Mouse (Mus musculus) cerebellum, adult 18-20 months (tissue): Measurements from ENCODE around the gene Scn4a.
"Not testable (repeated sequence)": the region's sequence is repeated elsewhere in the genome, so short reads cannot be mapped to it uniquely, and the experiment has no call there.

Experiments
- DNase-seq, 2 experiments: peaks; one replicate each; pipeline ENCODE4 v3.0.0; 2021

The Scn4a gene

GRCm38 (mm10) chr11:106353188-106353587, at the start of gene Scn4a:
TSS of gene Scn4a (minus strand) at chr11:106353288.
- no peak for DNase-seq

GRCm38 (mm10) chr11:106398481-106398880, 45.4 kb upstream of the Scn4a start:
- no peak for DNase-seq

GRCm38 (mm10) chr11:106397656-106398055, 44.6 kb upstream of the Scn4a start:
- peak; percentile 29 to 42 for DNase-seq

- DNase-seq: not testable (repeated sequence)
Observed at GRCm38 (mm10) chr11:106394055-106394454, 41.0 kb upstream of the Scn4a start.

- DNase-seq: no peak
Observed at GRCm38 (mm10) chr11:106393331-106393616, 40.2 kb upstream of the Scn4a start.

- no peak for DNase-seq
Observed at GRCm38 (mm10) chr11:106392597-106393330, 39.7 kb upstream of the Scn4a start.

GRCm38 (mm10) chr11:106391546-106392188, 38.6 kb upstream of the Scn4a start:
- DNase-seq: peak; percentile 73 to 76

- no peak for DNase-seq
Observed at GRCm38 (mm10) chr11:106390757-106391156, 37.7 kb upstream of the Scn4a start.

GRCm38 (mm10) chr11:106389611-106390010, 36.5 kb upstream of the Scn4a start:
- no peak for DNase-seq

GRCm38 (mm10) chr11:106387791-106388216, 34.7 kb upstream of the Scn4a start, which contains the start of gene Icam2:
TSS of gene Icam2 (minus strand) at chr11:106388075.
- no peak for DNase-seq

GRCm38 (mm10) chr11:106387020-106387419, 33.9 kb upstream of the Scn4a start:
- DNase-seq: no peak

- no peak for DNase-seq
Observed at GRCm38 (mm10) chr11:106386409-106386808, 33.3 kb upstream of the Scn4a start.

- no peak for DNase-seq
Observed at GRCm38 (mm10) chr11:106383051-106383790, 30.1 kb upstream of the Scn4a start.

- DNase-seq: no peak
Observed at GRCm38 (mm10) chr11:106382424-106382823, 29.3 kb upstream of the Scn4a start.

- no peak for DNase-seq
Observed at GRCm38 (mm10) chr11:106381883-106382282, 28.8 kb upstream of the Scn4a start.

GRCm38 (mm10) chr11:106381011-106381410, 27.9 kb upstream of the Scn4a start:
- DNase-seq: no peak

- no peak for DNase-seq
Observed at GRCm38 (mm10) chr11:106374979-106375378, 21.9 kb upstream of the Scn4a start.

GRCm38 (mm10) chr11:106374559-106374958, 21.5 kb upstream of the Scn4a start:
- no peak for DNase-seq

GRCm38 (mm10) chr11:106373998-106374397, 20.9 kb upstream of the Scn4a start:
- no peak for DNase-seq

- DNase-seq: peak; percentile 76 to 83
Observed at GRCm38 (mm10) chr11:106366316-106366715, 13.2 kb upstream of the Scn4a start.

- no peak for DNase-seq
Observed at GRCm38 (mm10) chr11:106365366-106365765, 12.3 kb upstream of the Scn4a start, which contains the start of gene Prr29. TSS of gene Prr29 (plus strand) at chr11:106365472.

- no peak for DNase-seq
Observed at GRCm38 (mm10) chr11:106364712-106365111, 11.6 kb upstream of the Scn4a start.

GRCm38 (mm10) chr11:106359350-106359749, 6.3 kb upstream of the Scn4a start:
- no peak for DNase-seq
